Mouse (Mus musculus) lung, adult 2 months (tissue): Measurements from ENCODE around the gene Sag.

Experiments used
- CTCF ChIP-seq: fragments of 200-500 bp; IDR thresholded peaks from 2 replicates; pipeline ENCODE4 v1.5.1; 2011; ENCODE audit warnings: mild to moderate bottlenecking, low read length, control low read depth; ENCODE audit not compliant: insufficient read depth
- POLR2A ChIP-seq: fragments of 200-500 bp; IDR thresholded peaks from 2 replicates; pipeline ENCODE4 v1.6.1; 2011; ENCODE audit warnings: low read depth, mild to moderate bottlenecking, control low read depth, low read length, borderline replicate concordance; ENCODE audit errors: extremely low read depth

GRCm38 (mm10) chr1:87797702-87798101 lies 5.8 kb upstream of the Sag start:
- TF ChIP-seq POLR2A (no peak), CTCF (no peak)
